Mouse (Mus musculus): ENCODE data around the gene Baiap2. TPM values are rescaled to one million over a fixed set of nuclear protein-coding genes. Genes with fewer than 3 reads are reported as not detected.

Gene Baiap2
- polyA plus RNA-seq, 1 experiment: 7.9 TPM

- TF ChIP-seq POLR2A (IDR thresholded peaks at IDR 0.05; ENCODE audit: borderline replicate concordance, control insufficient read depth, low read depth, low read length) (no peak), CTCF (IDR thresholded peaks at IDR 0.05; ENCODE audit: control insufficient read depth, insufficient read depth, low read length) (no peak)
- H3K4me1 ChIP-seq (ENCODE audit: control insufficient read depth, insufficient read depth, low read length): peaks cover 13% of the 10 kb centered on the region
- H3K27ac ChIP-seq (ENCODE audit: control insufficient read depth, insufficient read depth, low read depth, low read length, poor library complexity): no peak overlapping the region
- WGBS: 39% methylated on average over 5 of the region's 5 CpGs
- H3K4me3 ChIP-seq (replicated peaks; ENCODE audit: control insufficient read depth, low read depth, low read length): no peak overlapping the region
Observed at GRCm38 (mm10) chr11:119952429-119953224, 10.1 kb downstream of the Baiap2 start.

GRCm38 (mm10) chr11:119954233-119954632 is 11.7 kb downstream of the Baiap2 start:
- H3K27ac ChIP-seq (ENCODE audit: control insufficient read depth, insufficient read depth, low read depth, low read length, poor library complexity): no peak overlapping the region
- 19% methylated on average over 4 of the region's 4 CpGs for WGBS
- H3K4me3 ChIP-seq (replicated peaks; ENCODE audit: control insufficient read depth, low read depth, low read length): no peak overlapping the region
- peaks cover 13% of the 10 kb centered on the region for H3K4me1 ChIP-seq (ENCODE audit: control insufficient read depth, insufficient read depth, low read length)
- no peak for TF ChIP-seq CTCF (IDR thresholded peaks at IDR 0.05; ENCODE audit: control insufficient read depth, insufficient read depth, low read length)
- TF ChIP-seq POLR2A (IDR thresholded peaks at IDR 0.05; ENCODE audit: borderline replicate concordance, control insufficient read depth, low read depth, low read length): no peak

- no peak for TF ChIP-seq POLR2A (IDR thresholded peaks at IDR 0.05; ENCODE audit: borderline replicate concordance, control insufficient read depth, low read depth, low read length)
- no peak for TF ChIP-seq CTCF (IDR thresholded peaks at IDR 0.05; ENCODE audit: control insufficient read depth, insufficient read depth, low read length)
- WGBS: 19% methylated on average over 2 of the region's 2 CpGs
- Histone ChIP-seq H3K4me3 (replicated peaks; ENCODE audit: control insufficient read depth, low read depth, low read length) (no peak overlapping the region), H3K4me1 (ENCODE audit: control insufficient read depth, insufficient read depth, low read length) (peaks cover 13% of the 10 kb centered on the region), H3K27ac (ENCODE audit: control insufficient read depth, insufficient read depth, low read depth, low read length, poor library complexity) (peak overlapping the region; percentile 43)
Observed at GRCm38 (mm10) chr11:119954749-119955337, 12.3 kb downstream of the Baiap2 start.

GRCm38 (mm10) chr11:119955432-119955831 is 12.9 kb downstream of the Baiap2 start:
- Histone ChIP-seq H3K4me1 (ENCODE audit: control insufficient read depth, insufficient read depth, low read length) (peaks cover 13% of the 10 kb centered on the region), H3K4me3 (replicated peaks; ENCODE audit: control insufficient read depth, low read depth, low read length) (no peak overlapping the region), H3K27ac (ENCODE audit: control insufficient read depth, insufficient read depth, low read depth, low read length, poor library complexity) (peak overlapping the region; percentile 28)
- 16% methylated on average over 3 of the region's 3 CpGs for WGBS
- TF ChIP-seq POLR2A (IDR thresholded peaks at IDR 0.05; ENCODE audit: borderline replicate concordance, control insufficient read depth, low read depth, low read length) (no peak), CTCF (IDR thresholded peaks at IDR 0.05; ENCODE audit: control insufficient read depth, insufficient read depth, low read length) (no peak)

- no peak overlapping the region for H3K4me3 ChIP-seq (replicated peaks; ENCODE audit: control insufficient read depth, low read depth, low read length)
- 85% methylated on average over 13 of the region's 13 CpGs for WGBS
- TF ChIP-seq POLR2A (IDR thresholded peaks at IDR 0.05; ENCODE audit: borderline replicate concordance, control insufficient read depth, low read depth, low read length) (no peak), CTCF (IDR thresholded peaks at IDR 0.05; ENCODE audit: control insufficient read depth, insufficient read depth, low read length) (no peak)
- no peak overlapping the region for H3K27ac ChIP-seq (ENCODE audit: control insufficient read depth, insufficient read depth, low read depth, low read length, poor library complexity)
- H3K4me1 ChIP-seq (ENCODE audit: control insufficient read depth, insufficient read depth, low read length): peaks cover 13% of the 10 kb centered on the region
Observed at GRCm38 (mm10) chr11:119956590-119956989, 14.0 kb downstream of the Baiap2 start.

GRCm38 (mm10) chr11:119958856-119959255 is 16.3 kb downstream of the Baiap2 start:
- H3K4me1 ChIP-seq (ENCODE audit: control insufficient read depth, insufficient read depth, low read length): peaks cover 11% of the 10 kb centered on the region
- H3K4me3 ChIP-seq (replicated peaks; ENCODE audit: control insufficient read depth, low read depth, low read length): no peak overlapping the region
- TF ChIP-seq POLR2A (IDR thresholded peaks at IDR 0.05; ENCODE audit: borderline replicate concordance, control insufficient read depth, low read depth, low read length) (no peak), CTCF (IDR thresholded peaks at IDR 0.05; ENCODE audit: control insufficient read depth, insufficient read depth, low read length) (no peak)
- WGBS: 57% methylated on average over 7 of the region's 7 CpGs
- no peak overlapping the region for H3K27ac ChIP-seq (ENCODE audit: control insufficient read depth, insufficient read depth, low read depth, low read length, poor library complexity)

- Histone ChIP-seq H3K4me1 (ENCODE audit: control insufficient read depth, insufficient read depth, low read length) (peaks cover 8% of the 10 kb centered on the region), H3K4me3 (replicated peaks; ENCODE audit: control insufficient read depth, low read depth, low read length) (no peak overlapping the region), H3K27ac (ENCODE audit: control insufficient read depth, insufficient read depth, low read depth, low read length, poor library complexity) (no peak overlapping the region)
- 64% methylated on average over 4 of the region's 4 CpGs for WGBS
- TF ChIP-seq CTCF (IDR thresholded peaks at IDR 0.05; ENCODE audit: control insufficient read depth, insufficient read depth, low read length): no peak
- TF ChIP-seq POLR2A (IDR thresholded peaks at IDR 0.05; ENCODE audit: borderline replicate concordance, control insufficient read depth, low read depth, low read length): no peak
Observed at GRCm38 (mm10) chr11:119959714-119960113, 17.2 kb downstream of the Baiap2 start.

GRCm38 (mm10) chr11:119960671-119961070 is 18.1 kb downstream of the Baiap2 start:
- Histone ChIP-seq H3K4me3 (replicated peaks; ENCODE audit: control insufficient read depth, low read depth, low read length) (no peak overlapping the region), H3K4me1 (ENCODE audit: control insufficient read depth, insufficient read depth, low read length) (peaks cover 1% of the 10 kb centered on the region; the same call in 1 of the 2 replicates), H3K27ac (ENCODE audit: control insufficient read depth, insufficient read depth, low read depth, low read length, poor library complexity) (no peak overlapping the region)
- TF ChIP-seq POLR2A (IDR thresholded peaks at IDR 0.05; ENCODE audit: borderline replicate concordance, control insufficient read depth, low read depth, low read length): no peak
- no peak for TF ChIP-seq CTCF (IDR thresholded peaks at IDR 0.05; ENCODE audit: control insufficient read depth, insufficient read depth, low read length)
- 11% methylated on average over 6 of the region's 6 CpGs for WGBS

Measured in bone marrow, adult 2 months (tissue).